Mouse (Mus musculus): Measurements from ENCODE around the gene Rab3ip.

- TF ChIP-seq POLR2A (IDR thresholded peaks at IDR 0.05; ENCODE audit: borderline replicate concordance, extremely low read depth, insufficient read depth, insufficient read length, poor library complexity, severe bottlenecking) (no peak), CTCF (IDR thresholded peaks at IDR 0.05; ENCODE audit: borderline replicate concordance, extremely low read depth, insufficient read depth, insufficient read length) (no peak)
Measured at GRCm38 (mm10) chr10:116980273-116980672, 29.7 kb upstream of the Rab3ip start.

Data from brain, embryonic 14.5 days (tissue).